Mouse (Mus musculus) megakaryocyte-erythroid progenitor cell, adult 5-6 weeks (primary cell): Measurements from ENCODE around the gene Lamb2. TPM values are rescaled to one million over a fixed set of nuclear protein-coding genes. Genes with fewer than 3 reads are reported as not detected.

Source experiments
- ATAC-seq: replicated peaks from 2 replicates; pipeline ENCODE4 v1.8.0; 2016; ENCODE audit warnings: mild to moderate bottlenecking, inconsistent platforms; ENCODE audit not compliant: severe bottlenecking, poor library complexity, low FRiP score, low TSS enrichment
- total RNA-seq, 2 experiments: library from RNA; stranded (forward) in 1 of 2; stranded (reverse) in 1 of 2; fragments of 200-1000, 215-1000 nt in 1 of 2; fragments of >200 nt in 1 of 2; fragmentation: Nextera tagmentation in 1 of 2; gene quantifications; 2 replicates each; pipeline ENCODE4 v1.2.3; 2014 to 2017

The Lamb2 gene
- total RNA-seq, 2 experiments from 2014 or later, result 0.66 TPM; not detected in 1

DNA sequence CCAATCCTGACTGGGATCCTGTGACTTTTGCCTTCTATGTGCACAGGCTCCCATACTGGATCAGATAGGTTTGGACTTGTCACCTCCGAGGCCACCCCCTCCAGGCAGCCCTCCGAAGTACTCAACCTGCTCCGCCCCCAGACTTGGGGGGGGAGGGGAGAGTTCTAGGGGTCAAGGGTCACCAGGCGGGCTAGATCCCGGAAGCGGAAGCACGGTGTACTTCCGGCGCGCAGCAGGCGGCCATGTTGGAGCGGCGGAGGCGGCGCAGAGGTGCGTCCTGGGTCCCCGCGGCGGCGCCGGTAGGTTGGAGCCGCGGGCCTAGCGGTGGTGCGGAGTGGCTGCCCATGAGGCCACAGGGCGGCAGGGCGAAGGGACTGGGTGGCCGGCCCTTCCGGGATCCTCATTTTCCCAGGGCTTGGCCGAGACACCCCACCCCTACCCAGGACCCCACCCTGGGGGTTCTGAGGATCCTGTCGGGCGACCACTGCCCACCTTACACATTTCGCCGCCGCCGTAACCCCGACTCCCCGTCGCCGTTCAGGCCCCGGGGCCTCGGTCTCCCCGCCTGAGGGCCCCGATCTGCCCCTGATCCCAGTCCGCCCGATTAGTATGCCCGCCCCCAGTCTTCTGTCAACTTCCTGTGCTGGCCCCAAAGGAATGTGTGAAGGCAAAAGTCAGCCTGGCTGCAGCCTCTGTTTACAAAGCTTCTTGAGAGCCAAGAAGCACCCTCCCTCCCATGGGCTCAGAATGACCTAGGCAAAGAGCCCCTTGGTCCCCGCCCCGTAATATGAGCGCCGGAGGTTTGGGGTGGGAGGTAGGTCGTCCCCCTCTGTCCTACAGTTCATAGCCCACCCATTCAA lies 19.0 kb upstream of the Lamb2 start, which contains the start of gene Ccdc71:
Ccdc71 (plus strand) TSS at position 209 of the 860 bp plus-strand sequence.
- ATAC-seq, result peak; percentile 78

DNA sequence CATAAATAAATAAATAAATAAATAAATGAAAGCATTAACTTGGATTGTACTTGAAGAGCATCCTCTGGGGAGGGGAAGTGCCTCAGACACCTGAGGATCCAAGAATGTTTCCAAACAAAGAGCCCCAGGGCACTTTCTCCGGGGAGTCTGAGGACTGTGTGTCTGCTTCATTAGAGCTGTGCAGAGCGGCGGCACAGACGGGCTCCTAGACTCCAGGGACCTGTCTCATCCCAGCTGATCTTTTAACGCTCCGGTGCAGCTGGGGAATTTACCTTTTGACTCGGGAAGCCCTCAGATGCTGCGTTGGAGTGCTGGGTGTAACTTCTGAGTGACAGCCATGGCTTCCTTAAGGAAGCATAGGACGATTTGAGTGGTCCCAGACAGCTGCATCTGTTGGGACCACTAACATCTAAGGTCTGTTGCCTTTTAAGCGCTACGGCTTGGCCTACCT lies 18.3 kb upstream of the Lamb2 start, which contains the start of gene Klhdc8b:
Klhdc8b (minus strand) TSS at position 401 of the 451 bp plus-strand sequence.
- ATAC-seq, result no peak

GRCm38 (mm10) chr9:108461675-108462074 lies 17.9 kb upstream of the Lamb2 start:
- ATAC-seq, result no peak

DNA sequence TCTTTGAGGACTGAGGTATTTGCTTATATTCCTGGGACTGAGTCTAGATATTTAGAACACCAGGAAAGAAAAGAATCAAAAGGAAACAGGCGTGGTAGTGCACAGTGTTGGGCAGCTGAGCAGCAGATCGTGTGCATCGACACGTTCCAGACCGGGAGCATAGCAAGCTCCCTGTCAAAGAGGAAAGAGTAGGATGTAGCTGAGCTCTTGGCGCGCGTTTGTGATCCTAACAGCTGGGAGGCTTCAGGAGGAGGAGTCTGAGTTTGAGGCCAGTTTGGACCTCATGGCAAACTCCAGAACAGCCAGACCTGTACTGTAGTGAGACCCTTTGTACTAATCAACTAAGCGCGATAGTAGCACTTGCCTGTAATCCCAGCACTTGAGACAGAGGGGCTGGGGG lies 17.3 kb upstream of the Lamb2 start:
- no peak for ATAC-seq

DNA sequence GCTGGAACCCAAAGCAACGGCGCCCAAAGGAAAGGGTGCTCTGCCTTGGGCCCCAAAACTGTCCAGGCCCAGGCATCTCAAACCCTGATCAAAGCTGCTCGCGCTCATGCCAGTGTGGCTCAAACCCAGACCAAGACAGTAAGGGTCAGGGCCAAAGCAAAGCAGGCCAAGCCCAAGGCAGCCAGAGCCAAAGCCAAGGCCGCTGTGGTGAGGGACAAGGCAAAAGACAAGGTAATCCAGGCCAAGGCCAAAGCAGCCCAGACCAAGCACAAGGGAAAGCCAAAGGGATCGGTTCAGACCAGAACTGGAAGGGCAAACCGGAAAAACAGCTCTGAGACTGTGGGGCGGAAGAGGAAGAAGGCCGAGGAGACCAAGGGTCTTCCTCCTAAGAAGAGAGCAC lies 15.8 kb upstream of the Lamb2 start:
- ATAC-seq, result no peak

DNA sequence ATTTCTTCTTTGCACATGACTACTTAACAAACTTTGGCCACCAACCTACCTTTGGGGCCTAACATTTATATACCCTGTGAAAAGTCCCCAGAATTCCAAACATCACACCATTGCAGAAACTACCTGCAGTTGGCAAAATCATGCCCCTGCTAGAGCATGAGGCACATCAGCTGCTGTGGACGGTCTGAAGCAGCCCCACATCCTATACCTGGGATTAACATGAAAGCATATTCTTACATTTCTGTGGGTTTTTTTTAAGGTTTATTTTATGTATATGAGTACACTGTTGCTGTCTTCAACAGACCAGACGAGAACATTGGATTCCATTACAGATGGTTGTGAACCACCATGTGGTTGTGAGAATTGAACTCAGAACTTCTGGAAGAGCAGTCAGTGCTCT lies 13.3 kb upstream of the Lamb2 start:
- ATAC-seq, result no peak

DNA sequence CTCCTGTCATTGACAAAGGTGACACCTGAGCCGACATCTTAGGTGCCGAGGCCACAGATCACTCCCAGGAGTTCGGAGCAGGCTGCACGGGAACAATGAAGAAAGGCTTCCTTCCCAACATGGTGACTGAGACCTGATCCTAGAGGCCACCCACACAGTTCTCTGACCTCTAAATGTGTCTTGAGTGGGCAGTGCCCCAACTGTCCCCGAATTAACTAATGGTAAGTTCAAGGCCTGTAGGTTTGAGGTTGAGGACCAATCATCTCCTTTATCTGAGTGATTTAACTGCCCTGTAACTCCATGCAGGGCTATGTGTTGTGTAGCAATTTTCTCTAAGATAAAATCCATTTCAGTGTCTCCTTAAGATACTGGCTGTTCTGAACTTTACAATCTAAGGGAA lies 10.1 kb upstream of the Lamb2 start:
- no peak for ATAC-seq

- ATAC-seq, result no peak
Measured at GRCm38 (mm10) chr9:108469845-108470244, 9.7 kb upstream of the Lamb2 start.

- no peak for ATAC-seq
Measured at GRCm38 (mm10) chr9:108474528-108474927, 5.0 kb upstream of the Lamb2 start.

GRCm38 (mm10) chr9:108478638-108479156 lies 839 bp upstream of the Lamb2 start:
- ATAC-seq, result no peak

DNA sequence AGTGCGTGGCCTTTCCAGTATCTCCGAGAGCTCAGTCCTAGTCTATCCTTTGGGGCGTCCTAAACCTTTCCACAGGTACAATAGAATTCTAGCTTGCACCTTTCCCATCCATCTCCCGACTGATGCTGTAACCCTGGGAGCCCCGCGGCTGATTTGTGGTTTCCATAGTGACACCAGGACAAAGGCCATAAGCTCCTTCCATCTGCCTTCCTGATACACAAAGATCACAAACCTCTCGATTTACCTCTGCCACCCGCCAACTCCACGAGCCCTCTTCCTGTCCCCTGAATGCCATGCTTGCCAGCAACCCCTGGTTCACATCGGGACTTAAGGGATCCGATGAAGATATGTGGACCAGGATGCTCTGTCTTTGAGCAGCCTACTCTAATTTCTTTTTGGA lies 295 bp upstream of the Lamb2 start:
- no peak for ATAC-seq

- no peak for ATAC-seq
Measured at GRCm38 (mm10) chr9:108480813-108481519, 1.4 kb downstream of the Lamb2 start.

GRCm38 (mm10) chr9:108481520-108482210 lies 2.1 kb downstream of the Lamb2 start:
- ATAC-seq, result no peak

- ATAC-seq, result no peak
Measured at GRCm38 (mm10) chr9:108483051-108483790, 3.7 kb downstream of the Lamb2 start.

DNA sequence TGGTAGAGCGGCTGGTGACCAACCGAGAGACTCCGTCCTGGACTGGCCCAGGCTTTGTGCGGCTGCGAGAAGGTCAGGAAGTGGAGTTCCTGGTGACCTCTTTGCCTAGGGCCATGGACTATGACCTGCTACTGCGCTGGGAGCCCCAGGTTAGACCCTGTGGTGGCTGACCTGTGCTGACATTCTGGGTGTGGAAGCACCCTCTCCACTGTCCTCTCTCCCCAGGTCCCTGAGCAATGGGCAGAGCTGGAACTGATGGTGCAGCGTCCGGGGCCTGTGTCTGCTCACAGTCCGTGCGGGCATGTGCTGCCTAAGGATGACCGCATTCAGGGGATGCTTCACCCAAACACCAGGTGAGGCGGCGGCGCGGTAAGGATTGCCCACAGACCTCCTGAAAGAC lies 4.5 kb downstream of the Lamb2 start:
- no peak for ATAC-seq

DNA sequence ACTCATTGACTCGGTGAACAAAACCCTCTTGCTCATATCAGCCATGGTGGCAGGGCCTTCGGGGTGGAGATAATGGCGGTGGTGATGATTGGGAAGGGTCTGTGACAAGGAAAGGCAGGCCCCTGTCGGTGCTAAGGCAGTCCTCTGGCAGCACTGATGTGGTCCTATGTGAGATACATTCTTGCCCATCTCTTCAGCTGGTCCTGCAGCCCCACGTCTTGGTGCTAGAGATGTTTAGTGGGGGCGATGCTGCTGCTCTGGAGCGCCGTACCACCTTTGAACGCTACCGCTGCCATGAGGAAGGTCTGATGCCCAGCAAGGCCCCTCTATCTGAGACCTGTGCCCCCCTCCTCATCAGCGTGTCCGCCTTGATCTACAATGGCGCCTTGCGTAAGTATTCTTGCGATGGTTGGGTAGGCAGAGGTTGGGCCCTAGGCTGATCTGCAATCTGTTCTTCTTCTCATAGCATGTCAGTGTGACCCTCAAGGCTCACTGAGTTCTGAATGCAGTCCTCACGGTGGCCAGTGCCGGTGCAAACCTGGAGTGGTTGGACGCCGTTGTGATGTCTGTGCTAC lies 5.9 kb downstream of the Lamb2 start:
- ATAC-seq, result no peak

DNA sequence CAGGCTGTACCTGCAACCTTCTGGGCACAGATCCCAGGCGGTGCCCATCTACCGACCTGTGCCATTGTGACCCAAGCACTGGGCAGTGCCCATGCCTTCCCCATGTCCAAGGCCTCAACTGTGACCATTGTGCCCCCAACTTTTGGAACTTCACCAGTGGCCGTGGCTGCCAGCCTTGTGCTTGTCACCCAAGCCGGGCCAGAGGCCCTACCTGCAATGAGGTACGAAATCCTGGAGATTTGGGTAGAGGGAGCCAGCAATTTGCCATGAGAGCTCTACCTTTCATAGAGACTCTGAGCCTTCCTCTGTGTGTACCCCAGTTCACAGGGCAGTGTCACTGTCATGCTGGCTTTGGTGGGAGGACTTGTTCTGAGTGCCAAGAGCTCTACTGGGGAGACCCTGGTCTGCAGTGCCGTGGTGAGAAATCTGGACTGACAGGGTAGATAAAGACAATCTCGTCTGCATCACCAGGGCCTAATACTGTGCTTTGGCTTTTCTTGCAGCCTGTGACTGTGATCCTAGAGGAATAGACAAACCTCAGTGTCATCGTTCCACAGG lies 7.5 kb downstream of the Lamb2 start:
- ATAC-seq, result no peak

GRCm38 (mm10) chr9:108488403-108488802 lies 8.9 kb downstream of the Lamb2 start:
- no peak for ATAC-seq
